Mouse (Mus musculus) WW6 (cell line): ENCODE data around the gene Olfr1217.
"Not testable (repeated sequence)": the region's sequence is repeated elsewhere in the genome, so short reads cannot be mapped to it uniquely, and the experiment has no call there.

Experiments used
- DNase-seq: peaks from one replicate; pipeline ENCODE4 v3.0.0-alpha.2; 2013; ENCODE audit warnings: low read depth, low spot score

The Olfr1217 gene

GRCm38 (mm10) chr2:89031965-89032364 is at the start of gene Olfr1217:
Olfr1217 (minus strand) TSS chr2:89032065.
- no peak for DNase-seq

- no peak for DNase-seq
Observed at GRCm38 (mm10) chr2:89081487-89081886, 49.6 kb upstream of the Olfr1217 start.

- no peak for DNase-seq
Observed at GRCm38 (mm10) chr2:89061087-89061486, 29.2 kb upstream of the Olfr1217 start, which contains the start of gene Olfr1218. Olfr1218 (minus strand) TSS chr2:89061187.

- DNase-seq: not testable (repeated sequence)
Observed at GRCm38 (mm10) chr2:89021436-89021835, 10.4 kb downstream of the Olfr1217 start.

- no peak for DNase-seq
Observed at GRCm38 (mm10) chr2:89018240-89018639, 13.6 kb downstream of the Olfr1217 start, which contains the start of gene Olfr1216. Olfr1216 (minus strand) TSS chr2:89018340.

GRCm38 (mm10) chr2:89006873-89007272 is 25.0 kb downstream of the Olfr1217 start, which contains the start of gene Olfr1215:
Olfr1215 (minus strand) TSS chr2:89006973.
- DNase-seq: no peak

- DNase-seq: no peak
Observed at GRCm38 (mm10) chr2:88992553-88992952, 39.3 kb downstream of the Olfr1217 start, which contains the start of gene Olfr1214. Olfr1214 (minus strand) TSS chr2:88992653.

GRCm38 (mm10) chr2:88980181-88980580 is 51.7 kb downstream of the Olfr1217 start, which contains the start of gene Gm13762:
Gm13762 (minus strand) TSS chr2:88980281.
- no peak for DNase-seq
